Mouse (Mus musculus) G1E (cell line): ENCODE results near the gene Ryr1.

Source experiments
- CTCF ChIP-seq: IDR thresholded peaks from 2 replicates; pipeline ENCODE4 v1.5.1; 2012; ENCODE audit warnings: low read depth, low read length, inconsistent platforms, mixed read lengths
- GATA1 ChIP-seq: IDR thresholded peaks from 2 replicates; pipeline ENCODE4 v1.6.1; 2012; ENCODE audit warnings: borderline replicate concordance, low read length, inconsistent platforms, mixed read lengths
- GATA2 ChIP-seq: IDR thresholded peaks from 2 replicates; pipeline ENCODE4 v1.6.1; 2012; ENCODE audit warnings: low read depth, low read length, inconsistent platforms, borderline replicate concordance
- TAL1 ChIP-seq: conservative IDR thresholded peaks from 2 replicates; pipeline ENCODE4 v1.6.1; 2012; ENCODE audit warnings: low read depth, low read length, inconsistent platforms, mixed read lengths

DNA sequence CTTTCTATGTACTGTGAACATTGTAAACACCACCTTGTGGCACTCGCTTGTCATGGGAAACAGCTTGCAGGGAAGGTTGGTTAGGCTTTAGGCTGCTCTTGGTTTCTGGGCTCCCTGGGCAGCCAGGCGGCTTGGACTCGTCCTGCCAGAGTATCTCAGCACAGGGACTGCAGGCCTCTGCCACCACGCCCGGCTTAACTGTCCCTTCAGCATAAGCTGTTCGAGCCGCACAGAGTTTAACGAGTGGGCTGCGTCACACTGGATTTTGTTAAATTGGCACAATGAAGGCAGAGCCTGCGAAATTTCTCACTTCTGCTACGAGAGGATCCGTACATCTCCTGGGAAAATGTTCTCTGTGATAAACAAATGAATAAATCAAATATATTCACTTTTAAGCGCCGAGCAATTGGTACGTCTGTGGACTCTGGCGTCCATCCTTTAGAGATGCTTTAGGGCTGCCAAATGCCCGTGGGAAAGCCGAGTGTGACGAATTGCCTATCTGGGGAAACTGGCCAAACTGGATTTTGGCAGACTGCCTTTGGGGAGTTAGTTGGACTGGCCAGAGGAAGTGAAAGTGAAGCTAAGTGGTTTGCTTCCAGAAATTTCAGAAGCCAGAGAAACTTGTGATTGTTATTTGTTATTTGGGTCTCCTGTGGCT lies 81.8 kb downstream of the Ryr1 start:
- TF ChIP-seq CTCF (no peak), GATA2 (no peak), GATA1 (no peak), TAL1 (no peak)
